Mouse (Mus musculus) embryonic fibroblast, embryonic 13.5 days (primary cell): Measurements from ENCODE around the gene Rhbg.

Experiments
- CTCF ChIP-seq: IDR thresholded peaks from 2 replicates; pipeline ENCODE4 v1.5.1; 2011; ENCODE audit warnings: mild to moderate bottlenecking, control low read depth, low read length, moderate library complexity, borderline replicate concordance; ENCODE audit not compliant: insufficient read depth
- POLR2A ChIP-seq: IDR thresholded peaks from 2 replicates; pipeline ENCODE4 v1.6.1; 2011; ENCODE audit warnings: low read depth, mild to moderate bottlenecking, control low read depth, low read length, moderate library complexity

DNA sequence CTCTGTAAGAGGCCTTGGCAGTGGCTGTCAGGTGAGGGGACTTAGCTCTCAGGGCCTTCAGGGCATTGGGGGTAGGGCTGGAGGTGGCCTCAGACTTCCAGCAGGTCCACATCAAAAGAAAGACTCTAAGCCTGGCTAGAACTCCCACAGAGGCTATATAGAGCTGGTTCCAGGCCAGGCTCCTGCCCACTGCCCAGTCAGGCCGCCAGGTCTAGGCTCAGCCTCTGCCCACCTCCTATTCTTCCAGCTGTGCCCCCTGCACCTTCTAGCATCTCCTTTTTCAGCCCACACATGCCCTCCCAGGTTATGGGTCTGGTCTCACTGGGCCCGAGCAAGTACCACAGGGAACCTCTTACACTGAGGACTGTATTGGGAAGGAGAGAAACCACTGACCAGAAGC lies 29.6 kb downstream of the Rhbg start:
- TF ChIP-seq POLR2A = no peak
- TF ChIP-seq CTCF = no peak
